Mouse (Mus musculus) kidney, adult 8-10 months (tissue): ENCODE measurements at regions not wholly inside any gene's neighbourhood (a gene's known extent, or its start where the extent isn't known, plus 50 kb on each side); places are given as distances from the start of the nearest gene placed in this dataset.

ENCODE experiments used
- DNase-seq, 2 experiments: peaks; one replicate each; pipeline ENCODE4 v3.0.0; 2022

DNA sequence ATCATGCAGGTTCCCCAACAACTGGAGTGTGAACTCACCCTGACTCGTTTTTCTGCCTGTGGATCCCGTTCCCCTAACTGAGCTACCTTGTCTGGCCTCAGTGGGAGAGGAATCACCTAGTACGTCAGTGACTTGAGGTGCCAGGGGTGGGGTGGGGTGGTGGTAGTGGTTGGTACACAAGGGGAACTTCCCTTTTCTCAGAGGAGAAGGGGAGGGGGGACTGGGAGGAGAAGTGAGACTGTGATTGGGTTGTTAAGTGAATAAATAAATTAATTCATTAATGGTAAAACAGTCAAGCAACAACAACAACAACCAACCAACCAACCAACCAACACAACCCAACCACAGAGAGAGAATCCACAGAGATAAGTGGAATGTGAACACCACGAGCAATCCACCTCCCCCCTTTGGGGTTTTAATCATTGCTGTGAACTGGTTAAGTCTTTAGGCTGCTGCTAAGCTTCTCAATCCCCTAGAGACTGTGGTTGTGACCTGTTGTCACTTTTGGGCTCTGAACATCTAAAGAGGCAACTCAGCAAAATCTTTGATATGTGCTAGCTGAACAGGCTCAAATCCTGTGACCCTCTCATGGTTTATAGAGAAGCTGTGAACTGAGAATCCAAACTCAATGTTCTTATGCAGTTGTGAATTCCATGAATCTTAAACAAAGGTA lies 111.0 kb upstream of the Fbxo11 start:
- DNase-seq: no peak

DNA sequence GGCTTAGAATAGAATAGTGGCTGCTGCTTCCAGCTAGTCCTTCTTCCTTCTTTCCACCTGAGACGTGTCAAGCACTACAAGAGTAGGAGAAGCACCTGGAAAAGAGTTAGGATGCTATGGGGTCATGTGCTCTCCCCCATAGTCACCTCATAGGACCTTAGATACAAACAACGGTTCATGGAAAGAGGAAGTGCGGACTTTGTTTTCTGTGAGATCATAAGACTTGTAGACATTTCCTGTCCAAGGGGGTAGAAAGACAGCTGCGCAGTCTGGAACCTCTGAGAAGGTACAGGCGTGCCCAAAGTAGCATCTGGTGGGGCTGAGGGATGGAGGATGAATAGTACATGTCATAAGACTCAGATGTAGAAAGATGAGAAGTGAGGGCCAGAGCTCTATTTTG lies 125.6 kb upstream of the Fbxo11 start:
- DNase-seq: no peak

DNA sequence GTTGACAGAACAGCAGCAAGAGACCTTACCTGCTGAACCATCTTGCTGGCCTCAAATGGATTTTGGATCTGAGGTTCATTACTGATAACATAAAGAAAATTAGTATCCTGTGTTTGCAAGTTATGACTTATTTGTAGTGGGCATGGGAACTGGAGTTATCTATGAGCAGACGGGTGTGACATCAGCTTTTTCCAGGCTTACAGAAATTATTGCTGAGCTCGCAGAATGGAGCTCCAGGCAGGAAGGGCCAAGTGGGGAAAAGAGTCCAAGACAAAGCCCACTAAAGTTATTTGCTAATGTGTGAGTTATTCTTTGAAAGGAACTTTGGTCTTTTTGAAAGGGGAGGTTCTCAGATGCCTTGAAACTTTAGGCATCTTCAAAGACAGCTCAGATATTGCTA lies 126.4 kb upstream of the Fbxo11 start:
- DNase-seq: no peak

DNA sequence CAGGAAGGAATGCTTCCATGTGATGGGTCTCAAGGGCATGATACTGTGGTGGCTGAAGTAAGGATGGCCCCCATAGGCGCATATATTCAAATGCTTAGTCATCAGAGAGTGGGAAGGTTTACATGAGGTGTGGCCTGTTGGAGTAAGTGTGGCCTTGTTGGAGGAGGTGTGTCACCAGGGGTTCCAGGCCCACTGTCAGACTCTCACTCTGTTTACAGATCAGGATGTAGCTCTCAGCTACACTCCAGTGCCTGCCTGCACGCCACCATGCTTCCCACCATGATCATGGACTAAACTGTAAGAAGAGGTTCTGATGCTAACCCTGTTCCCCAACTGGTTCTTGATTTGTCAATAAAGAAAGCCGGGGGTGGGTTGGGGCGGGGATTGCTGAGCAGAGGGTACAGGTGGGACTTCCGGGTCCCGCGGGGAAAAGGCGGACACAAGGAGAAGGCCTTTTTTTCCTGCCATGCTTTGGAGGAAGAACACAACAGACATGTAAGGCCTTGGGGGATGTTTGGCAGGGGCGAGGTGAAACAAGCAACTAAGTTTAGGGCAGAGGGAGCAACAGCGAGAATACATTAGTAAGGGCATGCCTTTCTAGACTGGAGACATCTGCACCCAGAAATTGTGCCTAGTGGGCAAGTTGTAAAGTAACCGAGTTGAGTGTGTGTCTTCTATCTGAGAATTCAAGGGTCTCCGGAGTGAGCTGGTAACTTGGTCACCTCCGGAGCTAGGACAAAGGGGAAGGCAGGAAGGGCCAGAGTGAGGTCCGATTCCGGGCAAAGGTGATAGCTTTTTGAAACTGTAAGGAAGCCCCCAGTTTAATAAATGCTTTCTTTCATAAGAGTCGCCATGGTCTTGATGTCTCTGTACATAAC lies 127.1 kb upstream of the Fbxo11 start:
- no peak for DNase-seq

DNA sequence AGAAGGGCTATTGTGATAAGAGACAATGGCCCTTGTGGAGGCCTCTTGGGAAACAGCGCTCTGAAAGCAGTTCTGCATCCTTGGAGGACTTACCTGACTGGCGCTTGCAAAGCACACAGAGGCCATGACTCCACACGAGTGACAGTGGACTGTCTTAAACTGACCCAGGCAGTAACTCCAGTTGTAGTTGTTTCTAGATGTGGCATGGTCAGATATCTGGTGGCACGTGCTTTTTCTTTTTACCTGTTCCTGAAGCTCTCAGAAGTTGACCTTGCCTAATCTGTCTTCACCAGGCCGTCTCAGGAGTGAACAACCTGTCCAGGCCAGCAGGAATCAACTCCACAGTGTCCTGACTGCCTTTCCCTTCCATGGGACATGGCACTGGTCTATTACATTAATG lies 129.6 kb upstream of the Fbxo11 start:
- DNase-seq: no peak

DNA sequence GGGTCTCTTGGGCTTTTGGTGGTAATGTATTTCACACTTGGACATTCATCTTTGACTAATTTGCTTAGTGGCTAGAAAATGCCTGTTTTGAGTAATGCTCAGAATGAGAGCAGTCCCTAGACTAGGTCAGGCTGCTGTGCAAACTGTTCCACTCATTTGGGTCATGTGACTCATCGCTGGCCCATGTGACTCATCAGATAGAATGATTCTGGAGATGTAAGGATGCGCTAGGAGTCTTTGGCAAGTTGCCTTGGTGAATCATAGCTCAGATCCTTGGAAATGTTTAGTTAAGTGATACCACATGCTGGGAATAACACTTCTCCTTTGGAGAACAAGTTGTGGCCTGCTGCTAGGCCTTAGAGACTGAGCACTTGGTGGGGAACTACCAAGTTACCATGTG lies 130.2 kb upstream of the Fbxo11 start:
- DNase-seq: no peak

DNA sequence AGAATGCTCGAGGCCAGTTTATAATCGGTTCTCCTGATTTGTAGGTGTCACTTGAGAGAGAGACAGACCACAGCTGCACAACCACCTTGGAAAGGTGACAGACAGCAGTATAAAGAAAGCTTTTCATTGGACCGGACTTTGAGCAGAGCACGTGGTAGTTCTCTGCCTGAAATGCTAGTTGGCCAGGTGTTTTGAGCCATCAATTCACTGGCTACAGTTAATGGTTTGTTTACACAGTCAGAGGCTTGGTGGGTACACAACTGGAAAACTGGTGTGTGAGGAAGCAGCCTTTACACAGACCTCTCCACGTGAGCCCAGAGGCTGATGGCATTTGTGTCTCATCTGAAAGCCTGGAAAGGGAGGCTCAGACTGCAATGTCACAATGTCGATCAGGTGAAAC lies 130.8 kb upstream of the Fbxo11 start:
- DNase-seq: no peak

DNA sequence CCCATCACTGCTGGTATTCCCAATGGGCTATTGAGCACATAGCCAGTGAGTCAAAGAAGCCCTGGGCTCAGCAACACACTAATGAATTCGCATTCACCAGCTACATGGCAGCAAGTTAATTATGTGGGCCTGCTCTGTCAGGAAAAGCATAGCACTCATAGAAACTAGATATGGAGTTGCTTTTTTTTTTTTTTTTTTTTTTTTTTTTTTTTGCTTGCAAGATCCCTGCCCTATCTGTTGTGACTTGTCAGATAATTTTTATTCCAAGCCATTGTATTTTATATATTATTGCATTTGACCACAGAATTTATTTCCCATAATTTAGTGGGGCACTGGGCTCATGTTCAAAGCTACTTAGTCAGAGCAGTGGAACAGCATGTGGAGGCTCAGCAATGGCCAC lies 131.2 kb upstream of the Fbxo11 start:
- DNase-seq: no peak

DNA sequence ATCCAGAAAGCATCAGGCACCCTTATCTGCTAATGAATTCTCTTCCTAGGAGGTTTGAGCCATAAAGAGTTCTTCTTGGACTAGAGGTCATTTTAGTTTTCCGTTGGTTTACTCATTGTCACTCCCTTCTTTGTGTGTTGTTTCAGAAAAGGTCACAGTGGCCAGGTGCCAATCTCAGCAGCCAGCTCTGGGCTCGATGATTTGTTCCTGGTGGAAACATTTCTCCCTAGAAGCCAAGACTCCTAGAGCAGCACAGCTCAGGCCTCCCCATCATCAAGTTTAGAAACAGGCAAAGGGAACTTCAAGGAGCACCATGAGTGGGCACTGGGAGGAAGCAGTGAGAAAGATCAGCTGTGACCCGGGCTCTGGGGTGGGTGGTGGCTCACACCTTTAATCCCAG lies 132.3 kb upstream of the Fbxo11 start:
- DNase-seq: no peak

DNA sequence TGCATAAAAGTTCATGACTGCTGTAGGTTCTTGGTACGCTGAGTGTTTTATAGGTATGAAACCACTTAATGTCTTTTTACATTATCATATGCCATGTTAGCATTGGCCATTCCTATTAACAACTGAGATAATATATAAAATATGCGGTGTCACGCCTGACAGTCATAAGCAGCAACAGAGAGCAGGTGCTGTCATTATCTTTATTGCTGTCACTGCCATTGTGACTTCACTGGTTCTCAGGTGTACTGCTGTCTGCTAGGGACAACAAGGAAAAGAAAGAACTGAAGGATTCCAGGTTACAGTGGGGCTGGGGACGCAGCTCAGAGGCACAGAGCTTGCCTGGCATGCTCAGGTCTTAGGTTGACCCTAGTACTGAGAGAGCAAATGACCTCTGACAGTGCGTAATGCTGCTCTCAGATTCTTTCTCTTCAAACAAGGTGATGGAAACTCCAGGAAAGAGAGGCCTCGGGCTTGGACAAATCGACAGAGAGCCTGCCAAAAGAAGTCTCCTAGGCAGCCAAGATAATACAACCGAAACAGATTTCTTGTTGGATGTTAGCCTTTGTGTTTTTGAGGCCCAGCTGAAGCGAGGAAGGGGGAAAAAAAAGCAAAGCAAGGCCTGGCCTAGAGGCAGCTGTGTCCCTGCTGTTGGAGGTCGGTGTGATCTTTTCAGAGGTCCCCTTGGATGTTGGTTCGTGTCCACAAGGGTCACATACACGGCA lies 136.3 kb upstream of the Fbxo11 start:
- no peak for DNase-seq

DNA sequence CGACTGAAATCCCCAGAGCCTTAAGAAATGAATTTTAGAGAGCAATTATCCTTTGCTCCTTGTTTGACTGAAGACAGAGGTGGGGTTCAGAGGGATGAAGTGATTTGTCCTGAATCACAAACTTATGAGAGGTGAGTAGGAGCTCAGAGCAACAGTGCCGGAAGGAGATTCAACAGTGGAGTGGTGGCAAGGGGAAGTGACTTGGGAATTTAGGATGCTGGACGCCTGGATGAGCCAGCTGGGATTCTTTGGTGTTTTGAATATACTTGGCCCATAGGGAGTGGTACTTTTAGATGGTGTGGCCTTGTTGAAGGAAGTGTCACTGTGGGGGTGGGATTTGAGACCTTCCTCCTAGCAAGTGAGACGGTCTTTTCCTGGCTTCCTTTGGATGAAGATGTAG lies 137.1 kb upstream of the Fbxo11 start:
- DNase-seq: no peak

DNA sequence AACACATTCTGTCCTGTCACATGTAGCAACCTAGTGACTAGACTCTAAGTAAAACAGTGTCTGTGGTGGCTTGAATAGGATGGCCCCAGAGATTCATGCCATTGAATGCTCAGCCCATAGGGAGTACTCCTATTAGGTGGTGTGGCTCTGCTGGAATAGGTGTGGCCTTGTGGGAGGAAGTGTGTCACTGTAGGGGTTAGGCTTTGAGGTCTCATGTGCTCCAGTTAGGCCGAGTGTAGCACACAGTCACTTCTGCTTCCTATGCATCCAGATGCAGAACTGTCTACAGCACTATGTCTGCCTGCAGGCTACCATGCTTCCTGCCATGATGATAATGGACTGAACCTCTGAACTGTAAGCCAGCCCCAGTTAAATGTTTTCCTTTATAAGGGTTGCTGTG lies 144.5 kb upstream of the Fbxo11 start:
- DNase-seq: no peak

DNA sequence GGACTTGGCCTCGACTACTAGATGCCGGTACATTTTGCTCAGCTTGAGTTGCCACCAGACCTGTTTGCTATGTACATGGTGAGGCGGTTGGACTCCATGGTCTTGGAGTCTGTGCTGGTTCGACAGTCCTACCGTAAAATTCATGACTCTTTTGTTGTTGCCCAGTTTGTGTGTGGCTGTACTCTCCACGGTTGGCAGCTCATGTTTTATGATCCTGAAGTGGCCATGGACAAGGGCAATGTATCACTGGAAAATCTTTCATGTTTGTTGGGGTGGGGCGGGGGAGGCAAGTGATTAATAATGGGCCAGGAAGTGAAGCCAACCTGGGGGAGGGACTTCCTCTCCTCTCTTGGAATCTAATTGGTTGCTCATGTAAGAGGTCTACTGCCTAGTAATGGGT lies 147.0 kb upstream of the Fbxo11 start:
- no peak for DNase-seq

DNA sequence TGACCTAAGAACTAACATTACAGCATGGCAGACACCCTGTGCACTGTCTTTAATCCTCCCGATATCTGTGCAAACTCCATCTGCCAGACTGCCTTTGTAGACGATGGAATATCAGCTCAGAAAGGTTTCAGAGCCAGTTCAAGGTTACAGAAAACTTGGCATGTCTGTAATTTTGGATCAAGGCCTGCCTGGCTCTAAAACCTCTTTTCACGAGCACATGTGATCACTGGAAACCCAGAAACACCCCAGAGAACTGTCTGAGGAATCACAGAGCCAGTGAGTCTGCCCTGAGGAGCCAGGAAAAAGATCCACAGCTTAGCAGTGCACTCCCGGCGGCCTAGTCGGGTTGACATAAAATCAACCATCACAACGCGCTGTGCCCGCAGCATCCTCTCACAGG lies 149.7 kb upstream of the Fbxo11 start:
- DNase-seq: no peak

DNA sequence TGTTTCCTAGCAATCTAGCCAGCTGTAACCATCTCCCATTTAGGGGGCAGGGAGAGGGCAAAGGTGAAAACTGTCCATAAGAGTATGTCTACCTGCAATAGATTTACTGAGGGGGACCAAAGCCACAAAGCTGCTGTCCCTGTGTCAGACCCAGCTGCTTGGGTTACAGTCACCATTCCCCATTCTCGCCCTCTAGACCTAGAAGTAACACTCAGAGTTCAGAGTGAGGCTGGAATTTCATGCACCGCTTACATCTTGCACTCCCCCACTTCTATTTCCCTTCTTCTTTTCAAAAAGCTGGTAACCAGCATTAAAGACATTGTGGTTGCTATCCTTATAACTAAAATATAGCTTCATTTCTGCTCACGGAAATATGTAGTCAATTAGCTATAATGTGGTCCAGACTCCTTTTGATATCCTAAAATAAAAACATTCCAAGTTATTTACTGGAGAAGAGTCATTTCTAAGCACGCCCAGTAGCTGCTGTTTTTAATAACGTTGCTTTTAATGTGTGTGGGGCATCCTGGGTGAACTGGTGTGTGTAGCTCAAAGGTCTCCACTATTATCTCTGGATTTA lies 157.4 kb upstream of the Fbxo11 start:
- DNase-seq: no peak

DNA sequence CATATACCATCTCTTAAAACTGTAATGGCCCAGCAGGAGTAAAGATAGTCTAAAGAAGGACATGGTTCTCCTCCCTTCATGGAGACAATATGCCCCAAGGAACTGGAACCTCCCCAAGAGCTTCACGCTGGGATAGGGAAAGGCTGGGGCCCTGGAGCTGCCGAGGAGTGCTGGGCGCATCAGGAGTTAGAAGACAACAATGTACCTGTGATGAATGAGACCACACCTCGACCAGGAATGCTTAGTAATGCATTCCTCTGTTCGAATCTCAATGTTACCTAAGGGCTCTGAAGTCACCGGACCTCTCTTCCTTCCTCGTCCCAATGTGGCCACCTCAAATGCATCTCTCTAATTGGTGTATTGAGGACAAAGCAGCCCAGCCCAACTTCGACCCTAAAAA lies 175.4 kb upstream of the Fbxo11 start:
- no peak for DNase-seq

DNA sequence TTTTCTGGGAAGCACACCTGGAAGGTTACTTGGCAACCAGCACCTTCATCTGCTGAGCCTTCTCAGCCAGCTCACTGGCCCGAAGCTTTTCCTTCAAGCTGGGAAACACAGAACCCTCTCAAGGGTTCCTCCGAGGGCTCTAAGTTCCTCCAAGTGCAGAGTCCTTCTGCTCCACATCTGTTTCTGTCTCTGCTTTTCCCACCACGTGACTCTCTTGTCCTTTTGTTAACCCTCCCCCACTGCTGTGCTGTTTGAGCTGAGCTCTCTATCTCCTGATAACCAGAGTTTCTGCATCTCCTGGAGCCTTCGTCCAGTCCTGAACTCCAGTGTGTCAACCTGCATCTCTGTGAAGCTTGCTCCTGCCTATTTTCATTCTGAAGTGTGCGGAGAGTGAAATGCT lies 183.5 kb upstream of the Fbxo11 start:
- no peak for DNase-seq

DNA sequence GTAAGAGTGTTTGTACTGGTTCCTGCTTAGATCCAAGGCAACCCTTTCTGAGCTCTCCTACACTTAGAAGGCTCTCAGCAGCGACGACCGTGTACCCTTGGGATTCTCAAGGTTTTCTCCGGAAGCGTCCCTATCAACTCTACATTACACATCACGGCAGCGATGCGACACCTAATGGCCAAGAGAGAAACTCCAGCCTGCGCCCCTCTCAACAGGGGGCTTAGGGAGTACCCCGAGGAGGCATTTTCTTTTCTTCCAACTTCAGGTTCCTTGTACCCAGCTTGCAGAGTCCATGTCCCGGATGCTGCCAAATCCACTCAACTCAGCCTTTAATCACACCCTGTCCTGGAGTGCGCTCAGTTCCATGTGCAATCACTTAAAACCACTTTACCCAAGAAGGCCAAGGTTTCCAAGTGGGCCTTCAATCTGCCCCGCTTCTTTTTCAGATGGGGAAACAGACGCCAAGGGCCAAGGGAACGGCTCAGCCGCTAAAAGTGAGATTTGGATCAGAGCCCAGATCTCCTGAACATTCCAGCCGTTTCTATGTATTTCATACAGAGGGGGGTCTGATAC lies 186.9 kb upstream of the Fbxo11 start:
- DNase-seq: peak in 1 of 2 experiments; percentile 56

DNA sequence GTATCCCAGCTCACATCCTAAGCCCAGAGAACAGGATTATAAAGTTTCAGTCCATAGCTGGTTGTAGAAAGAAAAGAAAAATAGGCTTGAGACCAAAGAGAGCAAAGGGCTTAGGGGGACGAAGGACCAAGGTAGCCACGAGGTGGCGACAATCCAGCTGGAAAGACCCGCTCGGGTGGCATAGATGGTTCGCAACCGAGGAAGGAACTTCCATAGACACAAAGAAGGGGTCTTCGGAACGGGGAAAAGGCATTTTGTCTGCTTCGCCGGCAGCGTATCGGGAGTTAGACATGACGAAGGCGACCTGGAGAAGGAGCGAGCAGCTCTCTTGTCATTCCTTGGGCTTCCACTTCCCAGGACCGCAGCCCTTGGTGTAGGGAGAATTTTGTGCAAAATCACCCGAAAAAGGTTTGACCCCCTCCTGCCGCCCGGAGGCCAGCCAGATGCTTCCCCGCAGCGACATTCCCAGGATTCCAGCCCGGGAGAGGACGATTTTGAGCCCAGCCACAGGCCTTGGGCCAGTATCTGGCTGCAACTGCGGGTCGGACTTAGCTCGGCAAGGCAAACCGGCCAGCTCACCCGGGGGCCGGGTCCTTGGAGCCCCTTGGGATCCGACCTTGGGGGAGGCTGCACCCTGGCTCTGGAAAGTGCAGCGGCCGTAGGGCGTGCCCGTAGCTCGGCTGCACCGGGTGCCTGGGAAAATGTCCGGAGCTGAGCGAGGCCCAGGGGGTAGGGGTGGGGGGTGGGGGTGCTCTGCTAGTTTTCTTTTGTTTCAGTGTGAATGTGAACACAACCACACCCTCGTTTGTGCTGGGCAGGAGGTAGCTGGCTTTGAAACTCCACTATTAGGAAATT lies 184.5 kb upstream of the Foxn2 start:
- DNase-seq: peak; percentile 65 to 81

DNA sequence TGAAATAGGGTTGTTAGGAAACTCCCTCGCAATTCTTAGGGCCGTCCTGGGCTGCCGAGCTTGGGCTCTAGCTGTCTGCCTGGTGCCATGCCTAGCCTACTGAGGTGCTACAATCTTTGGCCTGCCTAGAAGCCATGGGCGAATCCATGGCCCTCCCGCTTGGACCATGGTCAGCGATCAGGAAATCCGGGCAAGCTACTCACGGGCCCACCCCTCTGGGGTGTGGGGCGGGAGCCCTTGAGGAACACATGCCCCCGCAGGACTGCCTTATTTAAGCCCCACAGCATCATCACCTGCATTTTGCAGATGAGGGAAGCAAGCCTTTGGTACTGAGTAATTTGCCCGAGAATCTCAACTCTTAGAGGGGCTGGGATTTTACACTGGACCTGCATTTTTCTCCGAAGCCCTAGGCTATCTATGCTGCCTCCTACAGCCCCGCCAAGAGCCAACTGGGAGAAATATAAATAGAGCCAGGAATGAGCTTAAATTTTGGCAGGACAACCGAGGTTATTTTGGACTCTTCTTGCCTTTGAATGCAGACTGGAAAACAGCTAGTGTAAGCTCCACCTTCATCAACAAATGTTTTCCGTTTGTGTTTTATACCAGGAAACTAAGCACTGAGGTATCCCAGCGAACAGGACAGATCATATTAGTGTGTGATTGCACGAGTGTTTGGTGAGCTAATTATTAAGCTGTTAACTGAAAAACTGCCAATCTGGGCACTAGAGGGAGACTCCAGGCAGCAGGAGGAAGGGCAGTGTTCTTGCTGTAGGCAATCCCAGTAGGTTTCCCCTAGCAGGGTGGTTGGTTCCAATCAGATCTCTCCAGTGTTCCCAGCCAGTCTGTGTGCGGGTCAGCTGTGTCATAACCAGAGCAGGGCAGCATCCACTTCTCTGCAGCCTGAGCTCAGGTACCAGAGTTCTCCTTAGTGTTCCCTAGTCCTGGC lies 183.6 kb upstream of the Foxn2 start:
- DNase-seq: peak; percentile 71 to 91

DNA sequence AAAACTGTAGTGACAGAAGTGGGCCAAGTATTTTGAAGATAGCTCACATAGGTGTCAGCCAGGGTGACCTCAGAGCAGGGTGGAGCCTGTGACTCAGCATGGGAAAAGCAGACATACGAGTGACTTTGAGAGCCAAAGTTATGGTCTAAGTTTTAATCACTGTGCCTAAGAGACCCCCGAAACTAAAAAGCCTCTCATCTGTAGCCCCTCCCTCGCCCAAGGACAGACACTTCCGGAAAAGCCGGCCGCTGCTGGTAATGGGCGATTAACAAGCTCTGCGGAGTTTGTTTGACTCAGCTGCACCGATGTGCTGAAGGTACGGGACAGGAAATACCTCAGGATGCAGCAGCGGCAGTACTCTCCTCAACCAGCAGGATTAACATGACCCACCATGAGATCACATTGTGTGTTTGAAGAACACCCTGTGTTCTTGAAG lies 182.1 kb upstream of the Foxn2 start:
- DNase-seq: peak; percentile 10 to 19
